Mouse (Mus musculus) spleen, adult 2 months (tissue): ENCODE measurements around the gene App.

Experiments used
- CTCF ChIP-seq: fragments of 200-500 bp; IDR thresholded peaks from 2 replicates; pipeline ENCODE4 v1.5.1; 2011; ENCODE audit warnings: mild to moderate bottlenecking, inconsistent platforms; ENCODE audit not compliant: insufficient read depth, insufficient read length, insufficient replicate concordance; ENCODE audit errors: extremely low read depth
- POLR2A ChIP-seq: fragments of 200-500 bp; IDR thresholded peaks from 2 replicates; pipeline ENCODE4 v1.6.1; 2011; ENCODE audit warnings: low read depth, low read length, inconsistent platforms

GRCm38 (mm10) chr16:85130861-85131556, 42.6 kb downstream of the App start:
- no peak for TF ChIP-seq POLR2A
- no peak for TF ChIP-seq CTCF
